Mouse (Mus musculus) left cerebral cortex, adult 2 months (tissue): ENCODE data around the gene Stambp. TPM values are rescaled to one million over a fixed set of nuclear protein-coding genes. Genes with fewer than 3 reads are reported as not detected.

Source experiments
- DNase-seq, 2 experiments: peaks; one replicate each; pipeline ENCODE4 v3.0.0; 2021 to 2022; ENCODE audit warnings: low spot score in 2 of 2, mixed read lengths in 1 of 2; ENCODE audit errors: extremely low spot score in 1 of 2
- H3K27ac ChIP-seq: fragments of 200-600 bp; 2 replicates; pipeline ENCODE4 v1.8.1; 2022
- H3K4me3 ChIP-seq: fragments of 200-600 bp; 2 replicates; pipeline ENCODE4 v1.8.1; 2022
- CTCF ChIP-seq: fragments of 200-600 bp; IDR thresholded peaks from 2 replicates; pipeline ENCODE4 v1.8.1; 2022; ENCODE audit warnings: antibody characterized with exemption, mild to moderate bottlenecking, moderate library complexity
- intact Hi-C: fragments of 180-260 bp; cut with DNase I; formaldehyde crosslinking; loops from one replicate; pipeline ENCODE4 v1.15.1; 2025
- long read RNA-seq, 2 experiments: library from polyadenylated mRNA; stranded (forward); transcript quantifications; one replicate each; pipeline ENCODE4 v2.0.0; 2021; ENCODE audit warnings: borderline mapping rate in 2 of 2
- total RNA-seq, 2 experiments: library from RNA; stranded (reverse); gene quantifications; 2 replicates each; pipeline ENCODE4 v1.2.3; 2021

Stambp gene
- 10 to 100 TPM; 30.2 to 30.6 TPM for total RNA-seq
- long read RNA-seq, experiment 1, transcript Stambp-207 (10 exons, 2,152 nt) = minor isoform, 6 of 49 reads
- long read RNA-seq, experiment 1, transcript Stambp-201 (10 exons, 2,364 nt) = major isoform, 41 of 49 reads
- long read RNA-seq, experiment 1, partial matches to known transcripts = 0 of 49 reads
- long read RNA-seq, experiment 1, other reads (novel, unspliced or antisense) = 2 of 49 reads
- long read RNA-seq, experiment 2, transcript Stambp-201 (10 exons, 2,364 nt) = major isoform, 25 of 31 reads
- long read RNA-seq, experiment 2, partial matches to known transcripts = 1 of 31 reads
- long read RNA-seq, experiment 2, other reads (novel, unspliced or antisense) = 2 of 31 reads

DNA sequence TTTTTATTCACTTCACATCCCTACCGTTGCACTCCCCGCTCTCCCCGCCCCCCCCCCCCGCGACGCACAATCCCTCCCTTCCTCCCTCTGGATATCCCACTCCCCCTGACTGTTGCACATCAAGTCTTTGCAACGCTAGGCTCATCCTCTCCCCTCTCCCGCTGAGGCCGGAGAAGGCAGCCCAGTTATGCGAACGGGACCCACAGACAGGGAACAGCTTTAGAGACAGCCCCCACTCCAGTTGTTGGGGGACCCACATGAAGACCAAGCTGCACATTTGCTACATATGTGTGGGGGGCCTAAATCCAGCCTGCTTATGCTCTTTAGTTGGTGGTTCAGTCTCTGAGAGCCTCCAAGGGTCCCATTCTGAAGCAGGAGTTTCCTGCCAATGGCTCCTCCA lies at the start of gene Stambp:
Gene Stambp (minus strand): TSS at position 59 of the 400 bp plus-strand sequence.
- intact Hi-C loops = no loop called here
- Histone ChIP-seq H3K4me3 (peak within 1 kb of the TSS; percentile 51), H3K27ac (peak within 1 kb of the TSS; percentile 84)
- peak; percentile 17 to 18 for DNase-seq
- TF ChIP-seq CTCF = no peak

- no peak for DNase-seq
- intact Hi-C loops = no loop called here
- Histone ChIP-seq H3K4me3 (no peak overlapping the region), H3K27ac (no peak overlapping the region)
- no peak for TF ChIP-seq CTCF
Observed at GRCm38 (mm10) chr6:83619955-83620354, 47.4 kb upstream of the Stambp start.

DNA sequence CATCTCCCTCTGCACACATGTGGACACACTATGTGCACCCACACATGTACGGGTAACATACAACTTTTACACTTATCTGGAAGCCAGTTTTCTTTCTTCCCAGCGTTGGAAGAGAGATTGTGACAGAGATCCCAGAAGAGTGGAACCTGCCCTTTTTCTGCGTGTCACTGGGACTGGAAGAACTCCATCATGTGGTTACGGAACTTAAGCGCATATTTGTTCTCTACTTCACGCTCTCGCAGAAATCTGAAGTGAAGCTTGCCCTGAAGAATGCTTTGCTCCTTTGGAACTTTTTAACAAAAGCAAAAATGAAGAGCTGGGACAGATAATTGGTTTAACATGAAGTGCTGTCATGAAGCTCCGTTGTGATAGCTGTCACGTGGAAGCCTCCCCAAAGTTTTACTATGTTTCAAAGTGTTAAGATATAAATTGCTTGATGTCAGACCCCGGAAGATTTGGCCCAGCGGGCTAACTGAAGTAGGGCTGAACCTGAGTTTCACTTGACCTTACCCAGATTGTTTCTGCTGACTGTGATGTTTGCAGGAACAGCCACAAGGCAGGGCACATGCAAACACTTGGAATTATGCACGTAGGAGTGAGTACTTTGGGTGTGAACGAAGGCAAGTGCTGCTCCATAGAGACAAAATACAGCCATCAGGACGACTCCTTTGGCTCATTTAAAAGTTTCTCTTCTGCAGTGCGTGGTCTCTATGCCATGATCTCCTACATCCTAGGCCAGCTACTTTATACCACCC lies 45.2 kb upstream of the Stambp start:
- H3K4me3 ChIP-seq = no peak overlapping the region
- intact Hi-C loops = no loop called here
- no peak for TF ChIP-seq CTCF
- H3K27ac ChIP-seq = no peak overlapping the region
- DNase-seq = no peak

- H3K27ac ChIP-seq = no peak overlapping the region
- peak; percentile 46 for TF ChIP-seq CTCF
- peak in 1 of 2 experiments; percentile 19 for DNase-seq
- intact Hi-C loops = loop anchor here (1.0 kb wide), 1 partner anchor 33 kb away; no protein-coding TSS in a partner anchor
- H3K4me3 ChIP-seq = no peak overlapping the region
Observed at GRCm38 (mm10) chr6:83616512-83616911, 44.0 kb upstream of the Stambp start.

DNA sequence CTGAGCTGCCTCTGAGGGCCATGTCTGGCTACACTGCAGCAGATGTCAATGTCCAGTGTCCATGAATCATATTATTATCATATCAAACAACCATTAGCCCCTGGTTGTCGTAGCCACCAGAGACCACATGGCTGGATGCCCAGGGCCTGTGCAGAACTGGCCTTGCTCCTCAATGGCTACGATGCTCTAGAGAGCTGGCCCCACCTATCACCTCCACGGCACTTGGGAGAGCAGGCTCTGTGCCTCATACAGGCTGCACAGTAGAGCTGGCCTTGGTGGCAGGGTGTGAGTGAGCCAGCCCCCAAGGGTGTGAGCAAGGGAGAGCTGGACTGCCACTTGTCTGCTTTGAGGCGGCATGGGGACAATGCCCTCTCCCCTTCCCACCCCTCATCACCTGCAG lies 41.9 kb upstream of the Stambp start:
- no peak for DNase-seq
- H3K27ac ChIP-seq = no peak overlapping the region
- TF ChIP-seq CTCF = no peak
- intact Hi-C loops = no loop called here
- H3K4me3 ChIP-seq = no peak overlapping the region

- no peak overlapping the region for H3K4me3 ChIP-seq
- H3K27ac ChIP-seq = no peak overlapping the region
- DNase-seq = no peak
- intact Hi-C loops = no loop called here
- TF ChIP-seq CTCF = no peak
Observed at GRCm38 (mm10) chr6:83612976-83613375, 40.4 kb upstream of the Stambp start.

DNA sequence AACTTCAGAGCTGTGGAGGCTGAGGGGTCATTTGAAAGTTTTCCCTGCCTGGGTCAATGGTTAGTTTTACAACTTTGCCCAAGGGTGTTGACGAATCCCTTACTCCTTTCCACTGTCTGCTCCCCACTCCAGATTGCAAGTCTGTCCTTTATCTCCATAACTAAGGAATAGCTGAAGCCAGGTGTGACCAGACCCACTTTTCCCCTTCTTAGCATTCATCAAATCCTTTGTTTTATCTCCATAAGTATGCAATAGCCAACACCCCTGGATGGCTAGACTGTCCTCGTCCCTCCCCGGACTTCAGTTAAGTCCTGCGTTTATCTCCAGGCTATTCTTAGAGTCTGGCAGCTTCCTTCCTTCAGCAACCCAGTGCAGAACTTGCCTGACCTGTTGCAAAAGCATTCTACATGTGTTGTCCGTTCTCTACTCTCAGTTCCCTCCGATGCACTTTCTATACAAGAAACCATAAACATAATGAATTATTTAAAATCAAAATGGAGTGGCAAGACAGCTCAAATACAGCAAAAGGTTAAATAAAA lies 27.2 kb upstream of the Stambp start:
- no peak overlapping the region for H3K27ac ChIP-seq

GRCm38 (mm10) chr6:83599060-83599550 lies 26.6 kb upstream of the Stambp start:
- intact Hi-C loops = no loop called here
- no peak overlapping the region for H3K4me3 ChIP-seq
- no peak for DNase-seq
- no peak for TF ChIP-seq CTCF
- no peak overlapping the region for H3K27ac ChIP-seq

More for the DNA sequence above, 27.2 kb upstream of the Stambp start:
- intact Hi-C loops = no loop called here
- DNase-seq = no peak
- no peak overlapping the region for H3K4me3 ChIP-seq
- TF ChIP-seq CTCF = no peak

DNA sequence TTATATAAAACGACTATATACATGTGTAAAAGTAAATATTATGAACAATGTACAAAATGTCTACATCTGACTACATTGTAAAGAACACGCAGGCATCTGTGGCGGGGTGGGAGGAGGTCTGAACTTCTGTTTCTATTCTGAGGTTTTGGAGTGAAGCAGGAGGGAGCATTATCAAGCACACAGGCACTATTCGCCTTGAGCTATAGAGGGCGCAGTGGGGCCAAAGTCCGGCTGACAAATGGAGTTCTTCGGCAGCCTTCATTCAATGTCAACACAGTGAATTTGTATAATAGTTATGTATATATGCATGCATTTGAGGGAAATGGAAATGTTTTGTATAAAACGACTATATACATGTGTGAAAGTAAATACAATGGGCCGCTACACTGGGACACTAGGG lies 26.1 kb upstream of the Stambp start:
- peak; percentile 65 for TF ChIP-seq CTCF
- DNase-seq = peak; percentile 23 to 29
- no peak overlapping the region for H3K4me3 ChIP-seq
- no peak overlapping the region for H3K27ac ChIP-seq
- intact Hi-C loops = no loop called here

GRCm38 (mm10) chr6:83597988-83598387 lies 25.5 kb upstream of the Stambp start:
- intact Hi-C loops = no loop called here
- Histone ChIP-seq H3K27ac (no peak overlapping the region), H3K4me3 (no peak overlapping the region)
- TF ChIP-seq CTCF = no peak
- no peak for DNase-seq

DNA sequence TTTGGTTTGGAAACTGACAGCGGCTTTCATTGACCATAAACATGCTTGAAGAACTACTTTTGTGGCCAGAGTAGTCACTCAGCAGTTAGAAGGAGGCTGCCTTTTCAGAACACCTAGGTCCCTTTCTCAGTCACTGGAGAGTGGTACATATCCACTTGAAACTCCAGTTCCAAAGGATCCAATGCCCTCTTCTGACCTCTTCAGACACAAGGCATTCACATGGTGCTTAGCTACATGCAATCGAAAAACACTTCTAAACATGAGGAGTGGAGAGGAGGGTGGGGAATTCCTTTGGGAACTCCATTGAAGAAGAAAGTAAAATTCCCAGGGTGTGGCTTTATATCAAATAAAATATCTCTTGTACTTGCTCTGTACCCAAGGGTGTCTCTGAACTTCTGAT lies 22.5 kb upstream of the Stambp start:
- Histone ChIP-seq H3K4me3 (no peak overlapping the region), H3K27ac (no peak overlapping the region)
- DNase-seq = no peak
- TF ChIP-seq CTCF = no peak
- intact Hi-C loops = no loop called here

DNA sequence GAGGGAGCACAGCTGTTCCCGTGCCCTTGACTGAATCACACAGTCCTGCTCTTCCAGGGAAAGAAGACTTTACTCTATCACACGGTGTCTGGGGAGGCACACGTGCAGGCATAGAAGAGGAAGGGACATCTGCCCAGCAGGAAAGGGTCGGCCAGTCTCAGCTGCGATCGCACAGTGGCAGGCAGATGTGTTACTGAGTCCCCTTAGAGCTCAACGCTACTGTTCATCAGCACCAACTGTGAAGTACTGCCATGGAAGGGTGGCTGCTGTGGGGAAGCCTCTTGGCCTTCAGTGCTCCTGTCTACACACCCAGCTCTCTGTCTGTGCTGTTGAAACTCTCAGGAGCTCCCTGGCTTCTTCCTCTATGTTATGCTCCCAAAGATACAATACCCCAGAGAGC lies 21.4 kb upstream of the Stambp start:
- intact Hi-C loops = no loop called here
- no peak for DNase-seq
- Histone ChIP-seq H3K4me3 (no peak overlapping the region), H3K27ac (no peak overlapping the region)
- no peak for TF ChIP-seq CTCF
